Mouse (Mus musculus): ENCODE measurements around the gene Ccl20.
A peak's percentile ranks its signal among the peaks of the same experiment; 100 is the strongest.

The Ccl20 gene

DNA sequence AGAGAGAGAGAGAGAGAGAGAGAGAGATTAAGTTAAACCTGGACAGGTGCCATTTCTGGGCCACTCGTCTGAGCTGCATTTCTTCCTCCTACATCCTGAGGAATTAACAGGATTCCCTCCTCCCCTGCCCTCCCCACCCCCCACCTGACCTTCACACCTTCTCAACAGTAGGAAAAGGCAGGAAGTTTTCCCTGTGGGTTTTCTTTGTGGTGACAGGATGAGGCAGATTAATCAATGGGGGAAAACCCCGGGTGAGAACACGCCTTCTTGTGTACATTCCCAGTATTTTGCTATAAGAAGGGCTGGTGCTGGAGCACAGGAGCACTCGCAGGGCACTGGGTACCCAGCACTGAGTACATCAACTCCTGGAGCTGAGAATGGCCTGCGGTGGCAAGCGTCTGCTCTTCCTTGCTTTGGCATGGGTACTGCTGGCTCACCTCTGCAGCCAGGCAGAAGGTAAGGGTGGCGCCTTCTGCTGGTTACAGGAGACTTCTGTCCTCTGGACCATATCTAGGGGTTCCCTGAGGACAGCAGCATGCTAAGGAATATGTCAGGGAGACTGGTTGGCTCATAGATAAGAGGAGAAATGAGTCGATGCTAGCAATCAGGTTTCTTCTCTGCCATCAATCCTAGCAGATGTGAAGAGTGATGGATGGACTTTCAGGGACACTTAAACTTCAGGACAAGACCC, at the start of gene Ccl20:
Ccl20 (plus strand) TSS at position 320 of the 691 bp plus-strand sequence.
- no peak for DNase-seq

DNA sequence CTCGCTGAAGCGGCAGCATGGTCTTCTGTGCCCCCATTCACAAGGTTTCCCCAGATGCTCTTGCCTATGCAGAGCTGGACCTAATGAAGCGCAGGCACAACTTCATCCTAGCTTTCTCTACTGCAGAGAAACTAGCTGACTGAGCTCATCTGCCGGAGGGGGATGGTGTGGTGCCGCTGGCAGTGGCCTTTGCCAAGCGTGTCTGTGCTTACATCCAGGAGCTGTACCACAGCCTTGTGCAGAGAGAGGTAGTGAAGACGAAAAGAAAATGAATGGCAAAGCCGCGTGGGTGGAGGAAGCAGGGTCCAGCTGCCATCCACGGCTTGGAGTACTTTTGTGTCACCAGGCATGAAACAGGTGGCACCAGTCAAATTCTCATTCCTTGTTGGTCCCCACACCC, 49.4 kb upstream of the Ccl20 start:
- no peak for DNase-seq

DNA sequence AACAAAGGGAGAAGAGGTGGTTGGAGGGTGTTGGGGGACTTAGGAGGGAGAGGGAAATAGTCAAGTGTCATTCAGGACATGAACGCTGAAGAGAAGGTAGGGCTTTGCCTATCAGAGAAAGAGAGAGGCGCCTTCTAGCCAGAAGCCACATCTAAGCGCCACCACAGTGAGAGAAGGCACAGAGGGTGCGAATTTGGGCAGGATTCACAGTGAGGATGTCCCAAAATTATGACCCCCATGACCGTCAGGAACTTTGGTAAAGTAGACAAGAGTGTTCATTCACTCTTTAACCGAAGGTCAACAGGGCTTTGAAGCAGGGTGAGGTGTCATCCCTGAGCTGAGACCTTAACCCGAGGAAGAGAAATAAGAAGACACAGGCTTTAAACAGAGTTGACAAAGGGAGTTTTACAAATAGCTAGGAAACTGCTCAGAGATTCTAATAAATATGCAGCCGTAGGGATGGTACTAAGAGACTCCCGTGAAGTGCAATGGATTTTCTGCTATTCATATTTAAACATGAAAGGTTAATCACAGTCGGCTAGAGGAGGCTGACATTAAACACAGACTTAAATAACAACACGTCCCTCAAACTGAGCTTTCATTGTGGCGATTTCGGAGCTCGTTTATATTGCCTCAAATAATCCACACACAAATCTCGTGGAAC, 40.9 kb upstream of the Ccl20 start:
- no peak for DNase-seq

DNA sequence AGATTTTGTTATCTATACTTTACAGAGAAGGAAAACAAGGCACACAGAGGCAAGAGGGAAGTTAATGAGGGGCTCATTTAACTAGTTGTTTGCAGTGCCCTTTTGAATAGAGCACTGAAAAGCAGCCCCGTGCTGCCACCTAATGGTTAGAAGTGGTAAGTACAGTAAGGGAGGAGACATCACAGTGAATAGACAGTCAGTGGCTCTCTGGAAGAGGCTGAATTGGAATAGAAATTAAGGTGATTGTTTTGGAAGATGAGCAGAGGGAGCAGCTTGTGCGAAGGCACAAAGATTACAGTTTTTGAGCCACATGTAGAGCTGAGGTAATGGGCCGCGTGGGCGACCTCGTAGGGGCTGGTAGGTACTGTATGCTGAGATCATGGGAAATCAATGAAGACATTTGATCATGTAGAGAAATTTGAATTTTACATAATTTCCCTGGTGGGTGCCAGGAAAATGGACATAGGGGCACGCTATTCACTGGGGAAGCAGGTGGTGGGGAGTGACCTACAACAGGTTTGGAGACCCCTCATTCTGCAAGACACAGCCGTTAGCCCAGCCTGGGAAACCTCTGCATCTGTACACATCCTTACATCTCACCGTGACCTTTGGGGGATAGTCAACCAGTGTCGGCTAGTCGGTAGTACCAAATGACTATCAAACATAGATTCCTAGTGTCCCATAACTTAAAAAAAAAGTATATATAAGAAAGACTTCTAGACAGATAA, 40.2 kb upstream of the Ccl20 start:
- DNase-seq, result peak in 1 of 2 experiments; percentile 23

DNA sequence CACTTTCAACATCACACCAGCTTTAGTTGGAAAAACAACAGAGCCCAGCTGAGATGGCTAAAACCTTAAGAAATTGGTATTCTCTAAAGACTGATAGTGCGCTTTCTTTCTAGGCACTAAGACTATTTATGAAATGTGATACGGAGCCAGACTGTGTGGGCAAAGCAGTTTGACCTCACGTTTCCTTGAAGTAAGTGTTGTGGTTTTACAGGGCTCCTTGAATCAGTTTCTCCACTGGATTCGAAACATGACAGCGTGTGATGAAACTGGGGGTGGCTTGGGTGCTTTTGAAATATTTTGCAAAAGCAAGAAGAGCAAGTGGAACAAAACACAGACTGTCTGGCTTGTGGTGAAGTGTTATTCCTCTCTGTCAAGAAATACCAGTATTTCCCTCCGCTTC, 39.5 kb upstream of the Ccl20 start:
- DNase-seq, result no peak

DNA sequence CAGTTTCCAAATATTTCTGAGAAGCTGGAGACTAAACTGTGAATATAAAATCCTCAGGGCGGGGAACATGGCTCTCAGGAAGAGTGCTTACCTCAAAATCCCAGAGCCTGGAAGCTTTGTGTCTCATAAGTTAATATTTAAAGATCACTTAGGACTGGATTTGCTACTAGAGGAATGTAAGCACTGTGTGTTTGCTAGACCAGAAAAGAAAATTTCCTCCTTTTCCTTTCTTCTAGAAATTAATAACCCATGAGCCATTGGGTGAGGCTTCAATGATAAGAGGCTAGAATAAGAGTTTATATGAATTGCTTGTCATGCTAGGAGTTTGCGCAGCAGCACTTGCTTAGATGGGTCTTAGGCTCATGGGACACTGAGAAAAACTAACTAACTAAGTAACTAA, 31.8 kb upstream of the Ccl20 start:
- DNase-seq, result no peak

DNA sequence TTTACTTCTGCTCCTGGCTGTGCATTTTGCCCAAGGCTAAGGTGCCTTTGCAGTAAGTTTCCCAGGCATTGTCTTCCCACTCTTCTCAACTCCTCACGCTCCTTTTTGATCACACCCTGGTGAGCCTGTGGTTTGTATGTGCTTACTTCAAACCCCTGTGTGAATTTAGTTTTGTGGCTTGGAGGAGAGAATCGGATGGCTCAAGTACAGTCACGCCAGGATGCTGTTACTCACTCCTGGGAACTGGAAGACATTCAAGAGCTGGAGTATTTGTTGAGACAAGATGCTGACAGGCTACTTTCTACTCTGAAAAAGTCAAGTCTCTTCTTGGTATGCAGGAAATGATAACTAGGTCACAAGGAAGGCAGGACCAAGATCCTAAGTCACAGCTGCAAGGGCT, 25.3 kb upstream of the Ccl20 start:
- DNase-seq, result no peak

DNA sequence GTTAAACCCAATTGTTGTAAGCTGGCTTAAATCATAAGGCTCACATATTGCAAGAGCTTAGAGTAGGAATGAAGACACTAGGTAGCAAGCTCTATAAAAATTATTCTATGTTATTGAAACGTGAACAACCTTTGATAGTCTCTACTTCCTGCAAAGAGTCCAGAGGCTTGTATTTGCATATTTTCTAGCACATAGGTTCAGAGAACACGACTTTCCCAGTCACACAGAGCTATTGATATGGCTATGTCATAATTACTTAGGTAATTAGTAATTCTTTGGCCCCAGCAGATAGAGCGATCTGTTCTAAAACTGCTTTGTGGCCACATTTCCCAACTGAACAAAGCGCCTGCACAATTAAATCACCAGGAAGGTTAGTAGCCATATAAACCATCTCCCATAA, 19.6 kb upstream of the Ccl20 start:
- no peak for DNase-seq

DNA sequence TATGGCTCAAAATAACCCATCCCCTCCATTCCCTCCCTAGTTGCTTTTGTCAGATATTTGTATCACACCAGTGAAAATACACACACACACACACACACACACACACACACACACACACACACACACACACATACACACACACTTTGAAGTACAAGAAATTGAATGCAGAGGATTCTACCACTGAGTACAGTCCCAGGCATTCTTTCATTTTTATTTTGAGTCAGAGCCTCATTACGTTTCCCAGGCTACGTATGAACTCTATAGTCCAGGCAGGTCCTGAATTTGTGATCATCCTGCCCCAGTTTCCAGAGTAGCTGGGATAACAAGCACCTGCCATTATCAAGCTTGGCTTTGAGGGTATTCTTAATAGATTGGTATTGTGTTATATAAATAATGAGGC, 17.4 kb upstream of the Ccl20 start:
- no peak for DNase-seq

DNA sequence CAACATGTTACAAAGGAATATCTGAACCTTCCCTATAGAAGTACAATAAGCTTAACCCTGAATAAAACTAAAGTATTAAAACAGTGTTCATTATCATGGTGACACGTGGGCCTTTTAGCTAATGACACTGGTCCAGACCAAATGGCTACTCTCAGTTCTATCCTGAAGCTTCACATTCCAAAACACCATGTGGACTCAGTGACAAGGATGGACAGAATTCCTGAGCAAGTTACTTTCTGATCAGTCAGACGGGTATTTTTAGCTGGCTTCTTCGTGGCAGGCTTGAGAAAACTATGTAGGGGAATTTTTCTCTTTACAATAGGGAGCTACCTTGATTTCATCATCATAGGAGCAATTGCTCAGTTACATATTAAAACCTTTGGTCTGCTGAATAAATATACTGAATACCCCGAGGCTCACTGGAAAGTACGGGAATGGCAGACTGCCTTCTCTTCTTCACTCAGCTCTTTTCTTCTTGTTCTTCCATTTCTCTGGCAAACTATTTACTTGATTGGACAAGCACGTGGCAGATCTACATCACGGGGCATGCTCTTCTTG, 16.9 kb upstream of the Ccl20 start:
- DNase-seq, result no peak

DNA sequence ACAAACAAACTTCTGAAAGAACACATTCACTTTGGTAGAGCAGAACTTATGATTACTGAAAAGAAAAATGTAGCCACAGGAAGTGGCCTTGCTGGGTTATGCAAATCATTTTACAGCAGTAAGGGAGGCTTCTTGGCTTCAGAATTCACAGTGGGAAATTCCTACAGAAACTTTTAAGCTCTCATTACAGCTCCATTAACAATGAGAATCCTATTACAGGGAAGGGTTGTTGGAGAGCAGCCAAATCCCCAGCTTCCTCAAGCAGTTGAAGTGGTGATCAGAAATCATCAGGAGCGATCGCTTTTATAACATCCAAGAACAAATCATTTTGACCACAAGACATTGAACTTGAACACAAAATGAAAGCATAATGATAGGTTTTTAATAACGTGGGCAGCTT, 14.7 kb upstream of the Ccl20 start:
- no peak for DNase-seq

DNA sequence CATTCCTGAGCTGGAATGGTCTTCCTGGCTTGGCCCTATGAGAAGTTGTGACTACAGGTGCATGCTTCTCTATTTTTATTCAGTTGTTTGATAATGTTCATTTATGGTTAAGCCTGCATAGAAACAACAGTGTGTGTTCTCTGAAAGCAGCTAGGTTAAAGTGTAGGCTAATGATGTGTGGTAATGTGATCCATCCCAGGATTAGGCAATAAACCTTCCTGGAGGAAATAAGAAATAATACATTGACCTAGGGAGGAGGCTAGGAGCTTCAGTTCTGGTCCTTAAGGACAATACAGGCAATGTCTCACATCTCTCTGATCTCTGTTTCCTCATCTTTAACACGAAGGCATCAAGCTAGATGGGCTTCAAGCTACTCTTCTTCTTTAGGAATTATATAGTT, 11.1 kb upstream of the Ccl20 start:
- DNase-seq, result no peak

DNA sequence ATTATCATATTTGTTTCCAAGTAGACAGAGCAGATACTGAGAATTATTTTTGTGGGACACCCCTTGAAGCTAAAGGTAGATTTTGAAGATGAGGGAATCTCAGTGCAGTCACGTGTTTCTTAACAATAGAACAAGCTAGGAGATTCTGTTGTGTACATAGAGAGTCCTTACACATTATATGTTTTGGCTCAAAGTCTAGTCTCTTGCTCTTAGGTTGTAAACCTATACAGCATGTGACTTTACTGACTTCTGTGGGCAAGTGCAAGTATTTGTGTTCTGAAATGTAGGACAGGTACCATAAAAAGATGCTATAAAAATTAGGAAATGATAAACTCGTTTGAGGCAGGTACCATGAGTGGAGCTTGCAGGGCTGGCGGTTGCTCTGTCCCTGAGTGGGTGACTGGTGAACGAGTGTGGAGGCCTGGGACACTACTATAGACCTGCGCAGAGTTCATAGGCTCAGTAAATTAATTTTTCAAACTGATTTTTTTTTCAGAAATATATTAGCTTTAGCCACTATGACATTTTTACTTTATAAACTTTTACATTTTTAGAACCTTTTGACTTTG, 9.1 kb upstream of the Ccl20 start:
- no peak for DNase-seq

DNA sequence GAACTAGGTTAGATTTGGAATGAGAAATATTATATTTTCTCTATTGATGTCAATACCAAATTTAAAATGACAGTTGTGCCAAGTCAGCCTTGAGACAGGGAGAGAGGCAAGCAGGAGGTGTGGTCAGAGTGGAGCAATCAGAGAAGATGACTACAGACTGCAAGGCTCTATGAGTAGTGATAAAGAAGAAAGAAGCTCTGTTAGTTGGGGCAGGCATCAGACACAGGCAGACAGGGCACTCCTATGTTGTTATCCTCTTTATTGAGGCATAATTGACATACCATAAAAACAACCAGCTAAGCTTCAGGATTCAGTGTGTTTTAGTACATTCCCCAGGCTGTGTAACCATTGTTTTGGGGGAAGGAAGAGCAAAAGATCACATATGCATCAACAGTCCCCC, 5.6 kb upstream of the Ccl20 start:
- DNase-seq, result no peak

DNA sequence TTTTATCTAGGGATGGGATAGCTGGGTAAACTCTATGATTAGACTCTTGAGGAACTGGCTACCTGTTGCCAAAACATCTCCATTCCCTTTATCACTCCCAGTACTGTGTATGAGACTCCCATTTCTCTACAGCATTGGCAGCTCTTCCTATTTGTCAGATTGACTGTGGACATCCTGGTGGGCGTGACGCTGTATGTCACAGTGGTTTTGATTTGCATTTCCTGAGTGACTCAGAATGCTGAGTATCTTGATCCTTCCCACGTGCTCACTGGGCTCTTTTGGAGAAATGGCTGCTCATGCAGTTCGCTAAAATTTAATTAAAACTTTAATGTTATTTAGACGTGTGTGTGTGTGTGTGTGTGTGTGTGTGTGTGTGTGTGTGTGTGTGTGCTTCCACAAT, 4.8 kb upstream of the Ccl20 start:
- DNase-seq, result no peak

DNA sequence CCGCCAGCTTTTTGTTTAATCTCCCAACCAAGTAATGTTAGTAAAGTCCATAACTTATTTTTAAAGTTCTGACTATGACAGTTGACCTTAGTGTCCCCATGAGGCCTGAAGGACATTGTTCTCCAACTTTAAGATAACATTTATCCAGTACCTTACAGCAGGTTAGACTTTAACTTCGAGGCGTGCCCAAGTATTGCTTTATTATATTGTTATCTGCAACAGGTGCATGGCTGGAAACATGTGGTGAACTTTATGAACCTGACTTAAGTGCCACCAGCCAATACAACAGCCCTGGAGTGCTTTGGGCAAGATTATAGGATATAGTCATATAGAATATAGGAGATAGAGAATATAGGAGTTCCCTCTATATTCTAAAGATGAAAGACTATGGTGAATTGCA, 651 bp downstream of the Ccl20 start:
- DNase-seq, result no peak

DNA sequence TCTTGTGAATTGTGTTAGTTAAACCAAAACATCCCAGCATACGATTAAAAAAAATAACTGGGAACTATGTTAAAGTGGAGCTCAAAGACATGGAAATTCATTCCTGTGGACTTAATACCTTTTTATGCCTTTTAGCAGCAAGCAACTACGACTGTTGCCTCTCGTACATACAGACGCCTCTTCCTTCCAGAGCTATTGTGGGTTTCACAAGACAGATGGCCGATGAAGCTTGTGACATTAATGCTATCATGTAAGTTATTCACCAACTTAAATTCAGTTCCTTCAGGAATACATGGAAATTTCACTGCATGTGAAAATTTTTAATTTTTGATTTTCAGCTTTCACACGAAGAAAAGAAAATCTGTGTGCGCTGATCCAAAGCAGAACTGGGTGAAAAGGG, 1.1 kb downstream of the Ccl20 start:
- no peak for DNase-seq

DNA sequence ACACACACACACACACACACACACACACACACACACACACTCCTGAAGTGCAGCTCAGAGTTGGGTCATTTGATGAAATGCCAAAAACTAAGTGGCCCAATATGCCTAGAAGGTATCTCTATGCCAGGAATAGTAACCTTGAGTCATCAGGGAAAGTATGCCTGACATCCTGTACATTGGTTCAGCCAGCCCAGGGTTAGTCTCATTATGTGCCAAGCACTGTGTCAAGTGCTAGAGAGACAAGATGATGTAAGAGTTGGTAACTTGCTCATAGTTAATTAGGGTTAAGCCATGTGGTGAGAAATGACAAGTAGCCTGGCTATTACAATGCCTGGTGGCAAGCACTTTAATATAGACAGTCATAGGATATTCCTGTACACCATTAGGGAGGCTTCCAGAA, 3.3 kb downstream of the Ccl20 start:
- DNase-seq, result no peak

DNA sequence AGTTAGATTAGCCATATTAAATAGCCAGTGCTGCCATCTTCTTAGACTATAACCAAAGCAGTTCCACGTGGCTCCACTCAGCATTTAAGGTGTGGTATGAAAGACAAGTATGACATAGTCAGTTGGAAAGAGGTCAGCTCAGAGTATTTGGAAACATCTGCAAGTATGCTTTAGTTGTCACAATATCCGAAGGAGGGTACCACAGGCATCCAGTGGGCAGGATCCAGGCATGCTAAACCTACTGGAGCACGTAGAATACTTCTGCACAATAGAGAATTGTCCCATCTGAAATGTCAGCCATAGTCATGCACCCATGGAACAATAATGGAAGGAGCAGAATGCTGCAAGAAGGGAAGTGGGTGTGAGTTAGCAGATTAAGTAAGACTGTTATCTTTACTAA, 3.7 kb downstream of the Ccl20 start:
- DNase-seq, result no peak

DNA sequence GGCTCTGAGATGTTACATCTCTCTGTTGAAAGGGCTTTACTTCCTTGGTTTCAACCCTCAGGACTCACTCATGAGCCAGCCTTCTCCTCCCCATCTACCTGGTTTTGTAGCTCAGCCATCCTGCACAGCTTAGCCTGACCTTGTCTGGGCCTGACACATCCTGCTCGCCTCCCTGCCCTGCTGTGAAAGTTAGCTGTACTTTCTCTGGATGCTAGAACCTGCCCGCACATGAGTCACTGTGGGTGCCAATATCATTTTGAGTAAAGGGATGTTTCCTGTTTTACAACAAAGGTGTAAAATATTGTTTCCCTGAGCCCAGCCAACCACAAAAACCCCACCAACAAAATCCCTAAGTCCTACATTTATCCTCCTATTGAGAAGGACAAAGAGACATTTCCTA, 6.6 kb downstream of the Ccl20 start:
- DNase-seq, result no peak

DNA sequence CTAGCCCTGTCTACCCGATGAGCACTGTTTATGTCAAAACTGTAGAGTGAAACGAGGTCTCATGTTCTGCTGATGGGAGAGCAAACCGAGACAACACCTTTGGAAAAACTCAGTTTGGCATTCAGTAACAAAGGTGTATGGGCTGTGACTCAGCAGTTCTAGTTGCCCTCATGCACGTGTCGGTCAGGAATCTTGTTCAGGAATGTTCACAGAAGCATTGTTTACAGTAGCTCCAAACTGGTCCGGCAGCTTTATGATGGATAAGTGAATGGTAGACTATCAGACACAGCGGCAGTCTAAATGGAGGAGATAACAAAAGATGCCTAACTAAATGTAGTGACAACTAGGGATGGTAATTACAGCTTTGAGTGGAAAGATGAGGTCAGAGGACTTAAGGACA, 19.3 kb downstream of the Ccl20 start:
- peak; percentile 21 to 25 for DNase-seq

DNA sequence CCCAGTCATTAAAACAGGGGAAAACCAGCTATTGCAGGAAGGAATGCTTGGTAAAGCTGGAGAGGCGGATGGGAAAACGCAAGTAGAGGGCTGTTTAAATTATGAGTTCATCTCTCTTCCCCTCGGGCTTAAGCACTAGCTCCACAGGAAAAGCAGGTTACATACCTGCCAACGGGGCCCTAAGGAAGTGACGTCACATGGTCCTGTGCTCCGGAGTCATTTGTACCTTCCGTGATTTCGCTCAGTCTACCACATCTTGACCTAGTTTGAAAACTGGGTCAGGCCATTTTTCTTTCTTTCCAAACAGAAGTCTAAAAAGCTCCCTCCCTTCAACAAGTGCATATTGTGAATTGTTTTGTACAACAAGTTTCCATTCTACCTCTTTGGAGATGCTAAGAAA, 21.3 kb downstream of the Ccl20 start:
- DNase-seq, result peak in 1 of 2 experiments; percentile 28

DNA sequence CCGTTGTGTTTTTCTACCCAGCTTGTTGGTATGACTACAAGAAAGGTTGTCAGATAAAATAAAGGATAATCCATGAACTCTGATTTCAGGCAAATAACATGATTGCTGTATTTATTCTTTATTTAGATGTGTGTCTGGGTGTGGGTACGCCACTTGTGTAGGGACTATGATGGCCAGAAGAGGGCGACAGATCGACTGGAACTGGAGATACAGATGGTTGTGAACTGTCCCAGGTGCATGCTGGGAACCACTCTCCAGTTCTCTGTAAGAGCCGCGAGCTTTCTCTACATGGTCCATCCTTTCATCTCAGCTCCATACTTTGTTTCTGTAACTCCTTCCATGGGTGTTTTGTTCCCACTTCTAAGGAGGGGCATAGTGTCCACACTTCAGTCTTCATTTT, 22.2 kb downstream of the Ccl20 start:
- no peak for DNase-seq

DNA sequence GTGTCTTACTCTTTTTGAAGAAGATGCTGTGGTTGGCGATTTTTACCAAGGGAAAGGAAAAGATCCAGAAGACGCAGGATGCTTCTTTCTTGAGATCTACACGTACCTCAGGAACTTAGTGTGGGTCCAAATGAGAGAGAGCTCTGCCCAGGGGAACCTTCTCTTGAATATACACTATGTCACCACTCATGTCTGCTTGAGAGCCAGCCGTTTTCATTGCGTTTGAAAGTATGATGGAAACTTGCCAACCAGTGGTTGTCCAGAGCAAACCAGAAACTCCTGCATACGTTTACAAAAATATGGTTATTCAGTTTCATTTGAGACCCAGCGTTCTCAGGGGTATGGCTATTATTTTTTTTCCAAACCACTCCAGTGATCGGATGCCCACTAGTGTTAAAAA, 24.9 kb downstream of the Ccl20 start:
- DNase-seq, result no peak
